Mouse (Mus musculus): ENCODE data around the gene Fam222a. TPM values are rescaled to one million over a fixed set of nuclear protein-coding genes. Genes with fewer than 3 reads are reported as not detected.

Gene Fam222a
- polyA plus RNA-seq, 2 experiments, result 0.56 to 0.71 TPM

GRCm38 (mm10) chr5:114570791-114571450, 3.1 kb downstream of the Fam222a start:
- DNase-seq (ENCODE audit: low read depth in 3 of 3, low spot score in 3 of 3) (no peak), ATAC-seq (ENCODE audit: insufficient read depth) (no peak)
- H3K4me3 ChIP-seq (ENCODE audit: insufficient read depth in 1 of 2, low read depth in 2 of 2, low read length in 2 of 2), result peak overlapping the region in 1 of 2 experiments; percentile 23; a peak in 1 of 4 replicates
- H3K4me1 ChIP-seq (replicated peaks; ENCODE audit: control insufficient read depth in 2 of 2, insufficient read depth in 2 of 2, low read length in 1 of 2), result no peaks in the 10 kb centered on the region; a peak in 2 of 4 replicates
- WGBS (ENCODE audit: insufficient replicate concordance), result 4% methylated on average over 14 of the region's 14 CpGs
- H3K36me3 ChIP-seq (replicated peaks; ENCODE audit: control insufficient read depth, insufficient read depth, low read depth), result no peaks in the 10 kb centered on the region
- TF ChIP-seq EP300 (IDR thresholded peaks at IDR 0.05; ENCODE audit: low read depth), result no peak
- TF ChIP-seq CTCF (IDR thresholded peaks at IDR 0.05; ENCODE audit: low read depth), result no peak
- H3K27me3 ChIP-seq (ENCODE audit: control insufficient read depth, insufficient read depth, low read length), result peaks cover 57% of the 10 kb centered on the region
- H3K27ac ChIP-seq, result no peak overlapping the region
- no peak overlapping the region for H3K9ac ChIP-seq (replicated peaks)
- no peaks in the 10 kb centered on the region for H3K9me3 ChIP-seq (ENCODE audit: control insufficient read depth, low read length)
- H3K4me2 ChIP-seq (ENCODE audit: low read depth), result peak overlapping the region; percentile 48

GRCm38 (mm10) chr5:114571451-114572030, 3.7 kb downstream of the Fam222a start:
- no peaks in the 10 kb centered on the region; a peak in 2 of 4 replicates for H3K4me1 ChIP-seq (replicated peaks; ENCODE audit: control insufficient read depth in 2 of 2, insufficient read depth in 2 of 2, low read length in 1 of 2)
- peaks cover 55% of the 10 kb centered on the region for H3K27me3 ChIP-seq (ENCODE audit: control insufficient read depth, insufficient read depth, low read length)
- H3K9ac ChIP-seq (replicated peaks), result no peak overlapping the region
- H3K36me3 ChIP-seq (replicated peaks; ENCODE audit: control insufficient read depth, insufficient read depth, low read depth), result no peaks in the 10 kb centered on the region
- DNase-seq (ENCODE audit: low read depth in 3 of 3, low spot score in 3 of 3), result no peak
- H3K27ac ChIP-seq, result no peak overlapping the region
- H3K4me2 ChIP-seq (ENCODE audit: low read depth), result peak overlapping the region; percentile 48
- no peak for TF ChIP-seq CTCF (IDR thresholded peaks at IDR 0.05; ENCODE audit: low read depth)
- no peak for TF ChIP-seq EP300 (IDR thresholded peaks at IDR 0.05; ENCODE audit: low read depth)
- no peaks in the 10 kb centered on the region for H3K9me3 ChIP-seq (ENCODE audit: control insufficient read depth, low read length)
- peak overlapping the region in 1 of 2 experiments; percentile 23; a peak in 1 of 4 replicates for H3K4me3 ChIP-seq (ENCODE audit: insufficient read depth in 1 of 2, low read depth in 2 of 2, low read length in 2 of 2)
- 3% methylated on average over 39 of the region's 39 CpGs for WGBS (ENCODE audit: insufficient replicate concordance)
- no peak for ATAC-seq (ENCODE audit: insufficient read depth)

- Histone ChIP-seq H3K27me3 (ENCODE audit: control insufficient read depth, insufficient read depth, low read length) (peaks cover 41% of the 10 kb centered on the region), H3K4me3 (ENCODE audit: insufficient read depth in 1 of 2, low read depth in 2 of 2, low read length in 2 of 2) (no peak overlapping the region), H3K36me3 (replicated peaks; ENCODE audit: control insufficient read depth, insufficient read depth, low read depth) (no peaks in the 10 kb centered on the region), H3K4me2 (ENCODE audit: low read depth) (no peak overlapping the region), H3K9ac (replicated peaks) (no peak overlapping the region), H3K9me3 (ENCODE audit: control insufficient read depth, low read length) (no peaks in the 10 kb centered on the region), H3K27ac (no peak overlapping the region), H3K4me1 (replicated peaks; ENCODE audit: control insufficient read depth in 2 of 2, insufficient read depth in 2 of 2, low read length in 1 of 2) (no peaks in the 10 kb centered on the region; a peak in 2 of 4 replicates)
- WGBS (ENCODE audit: insufficient replicate concordance), result 51% methylated on average over 2 of the region's 2 CpGs
- DNase-seq (ENCODE audit: low read depth in 3 of 3, low spot score in 3 of 3), result no peak
- ATAC-seq (ENCODE audit: insufficient read depth), result peak; percentile 17; the same call in 1 of the 2 replicates
- TF ChIP-seq EP300 (IDR thresholded peaks at IDR 0.05; ENCODE audit: low read depth) (no peak), CTCF (IDR thresholded peaks at IDR 0.05; ENCODE audit: low read depth) (no peak)
Measured at GRCm38 (mm10) chr5:114572997-114573396, 5.2 kb downstream of the Fam222a start.

GRCm38 (mm10) chr5:114573920-114574628, 6.3 kb downstream of the Fam222a start:
- no peaks in the 10 kb centered on the region for H3K9me3 ChIP-seq (ENCODE audit: control insufficient read depth, low read length)
- TF ChIP-seq EP300 (IDR thresholded peaks at IDR 0.05; ENCODE audit: low read depth), result no peak
- no peak for TF ChIP-seq CTCF (IDR thresholded peaks at IDR 0.05; ENCODE audit: low read depth)
- no peak for ATAC-seq (ENCODE audit: insufficient read depth)
- H3K9ac ChIP-seq (replicated peaks), result no peak overlapping the region
- H3K27me3 ChIP-seq (ENCODE audit: control insufficient read depth, insufficient read depth, low read length), result peaks cover 30% of the 10 kb centered on the region
- H3K4me3 ChIP-seq (ENCODE audit: insufficient read depth in 1 of 2, low read depth in 2 of 2, low read length in 2 of 2), result no peak overlapping the region
- H3K36me3 ChIP-seq (replicated peaks; ENCODE audit: control insufficient read depth, insufficient read depth, low read depth), result no peaks in the 10 kb centered on the region
- H3K4me1 ChIP-seq (replicated peaks; ENCODE audit: control insufficient read depth in 2 of 2, insufficient read depth in 2 of 2, low read length in 1 of 2), result no peaks in the 10 kb centered on the region; a peak in 2 of 4 replicates
- no peak overlapping the region for H3K4me2 ChIP-seq (ENCODE audit: low read depth)
- H3K27ac ChIP-seq, result no peak overlapping the region
- no peak for DNase-seq (ENCODE audit: low read depth in 3 of 3, low spot score in 3 of 3)
- 52% methylated on average over 12 of the region's 12 CpGs for WGBS (ENCODE audit: insufficient replicate concordance)

- no peaks in the 10 kb centered on the region for H3K9me3 ChIP-seq (ENCODE audit: control insufficient read depth, low read length)
- no peak overlapping the region for H3K4me2 ChIP-seq (ENCODE audit: low read depth)
- DNase-seq (ENCODE audit: low read depth in 3 of 3, low spot score in 3 of 3), result no peak
- peaks cover 22% of the 10 kb centered on the region for H3K27me3 ChIP-seq (ENCODE audit: control insufficient read depth, insufficient read depth, low read length)
- no peak for TF ChIP-seq CTCF (IDR thresholded peaks at IDR 0.05; ENCODE audit: low read depth)
- no peak for TF ChIP-seq EP300 (IDR thresholded peaks at IDR 0.05; ENCODE audit: low read depth)
- no peak for ATAC-seq (ENCODE audit: insufficient read depth)
- 54% methylated on average over 11 of the region's 11 CpGs for WGBS (ENCODE audit: insufficient replicate concordance)
- H3K36me3 ChIP-seq (replicated peaks; ENCODE audit: control insufficient read depth, insufficient read depth, low read depth), result no peaks in the 10 kb centered on the region
- H3K4me3 ChIP-seq (ENCODE audit: insufficient read depth in 1 of 2, low read depth in 2 of 2, low read length in 2 of 2), result no peak overlapping the region
- H3K27ac ChIP-seq, result no peak overlapping the region
- no peaks in the 10 kb centered on the region; a peak in 2 of 4 replicates for H3K4me1 ChIP-seq (replicated peaks; ENCODE audit: control insufficient read depth in 2 of 2, insufficient read depth in 2 of 2, low read length in 1 of 2)
- no peak overlapping the region for H3K9ac ChIP-seq (replicated peaks)
Measured at GRCm38 (mm10) chr5:114575010-114575409, 7.2 kb downstream of the Fam222a start.
